Mouse (Mus musculus): ENCODE results near the gene Ptprm.

DNA sequence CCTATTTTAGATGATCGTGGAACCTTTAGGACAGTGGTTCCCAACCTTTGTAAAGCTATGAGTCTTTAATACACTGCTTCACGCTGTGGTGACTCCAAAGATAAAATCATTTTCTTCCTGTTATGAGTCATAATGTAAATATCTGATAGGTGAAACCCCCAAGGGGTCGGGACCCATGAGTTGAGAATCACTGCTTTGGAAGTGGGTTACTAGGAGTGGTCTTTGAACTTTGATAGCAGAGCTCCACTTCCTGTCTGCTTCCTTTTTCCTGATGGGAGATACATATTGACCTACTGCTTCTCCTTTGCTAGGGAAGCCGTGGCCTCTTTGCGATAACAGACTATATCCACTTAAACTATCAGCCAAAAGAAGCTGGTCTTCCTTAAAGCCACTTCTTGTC lies 27.4 kb upstream of the Ptprm start:
- TF ChIP-seq CTCF (IDR thresholded peaks at IDR 0.05; ENCODE audit: borderline replicate concordance, extremely low read depth, insufficient read depth, insufficient read length) (no peak), POLR2A (IDR thresholded peaks at IDR 0.05; ENCODE audit: borderline replicate concordance, extremely low read depth, insufficient read depth, insufficient read length, poor library complexity, severe bottlenecking) (no peak)

Measured in brain, embryonic 14.5 days (tissue).